7 mouse cellular contexts compared by ENCODE assay signal in the genomic region with DNA sequence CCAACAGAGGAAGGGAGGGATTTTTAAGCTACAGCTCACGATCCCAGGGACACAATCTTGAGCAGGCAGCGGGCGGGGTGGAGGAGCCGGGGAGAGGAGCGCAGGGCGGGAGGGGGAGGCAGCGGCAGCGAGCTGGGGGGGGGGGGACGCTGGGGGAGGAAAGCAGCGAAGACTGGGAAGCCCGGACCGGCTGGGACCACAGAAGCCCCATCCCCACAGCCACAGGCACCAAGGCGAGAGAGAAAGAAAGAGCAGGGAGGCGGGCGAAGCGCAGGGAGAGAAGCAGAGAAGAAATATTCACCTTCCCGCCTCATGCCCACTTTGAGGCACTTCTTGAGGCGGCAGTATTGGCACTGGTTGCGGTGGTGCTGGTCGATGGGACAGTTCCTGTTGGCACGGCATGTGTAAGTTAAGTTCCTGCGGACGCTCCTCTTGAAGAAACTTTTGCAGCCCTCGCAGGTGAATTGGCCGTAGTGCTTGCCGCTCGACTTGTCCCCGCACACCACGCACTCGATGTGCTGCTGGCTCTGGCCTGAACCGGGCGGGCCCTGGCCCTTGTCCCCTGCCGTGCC. TPM values are rescaled to one million over a fixed set of nuclear protein-coding genes. Genes with fewer than 3 reads are reported as not detected.
DNase-seq lines count a peak whose midpoint lies in the region; ATAC-seq and TF ChIP-seq lines count a peak whose summit lies in the region.

No protein-coding gene starts in this region.

- ATAC-seq in heart, embryonic 12.5 days (ENCODE audit: insufficient number of reproducible peaks, low FRiP score): no peak
- no peak for ATAC-seq in limb, embryonic 11.5 days (ENCODE audit: insufficient number of reproducible peaks, low FRiP score, low TSS enrichment, low read depth)
- ATAC-seq in neural tube, embryonic 14.5 days (ENCODE audit: low read depth): no peak

- peaks cover 21% of the 10 kb centered on the region; the same call in 1 of the 2 replicates for H3K27me3 ChIP-seq in thymus, adult 2 months (ENCODE audit: control insufficient read depth, insufficient read depth, low read length)
- peaks cover 30% of the 10 kb centered on the region for H3K27me3 ChIP-seq in heart, embryonic 12.5 days (replicated peaks)
- H3K27me3 ChIP-seq in limb, embryonic 11.5 days (ENCODE audit: control insufficient read depth, insufficient read depth, low read length): peaks cover 27% of the 10 kb centered on the region
- no peaks in the 10 kb centered on the region for H3K27me3 ChIP-seq in neural tube, embryonic 14.5 days (ENCODE audit: control insufficient read depth, insufficient read depth, low read length)

- no peak for TF ChIP-seq POLR2A in thymus, adult 2 months (IDR thresholded peaks at IDR 0.05; ENCODE audit: control insufficient read depth, extremely low read depth, insufficient read depth, low read length, poor library complexity)

- H3K27ac ChIP-seq in thymus, adult 2 months (ENCODE audit: control insufficient read depth, insufficient read depth, low read length): no peak overlapping the region
- peak overlapping the region; percentile 83 for H3K27ac ChIP-seq in heart, embryonic 12.5 days (ENCODE audit: poor library complexity, severe bottlenecking)
- peak overlapping the region; percentile 91 for H3K27ac ChIP-seq in limb, embryonic 11.5 days (replicated peaks; ENCODE audit: low read depth, low read length)
- peak overlapping the region; percentile 99 for H3K27ac ChIP-seq in neural tube, embryonic 14.5 days (ENCODE audit: low read depth, low read length)

- H3K4me2 ChIP-seq in heart, embryonic 12.5 days: peak overlapping the region; percentile 95
- H3K4me2 ChIP-seq in limb, embryonic 11.5 days (ENCODE audit: low read depth, severe bottlenecking): peak overlapping the region; percentile 94
- peak overlapping the region; percentile 84 for H3K4me2 ChIP-seq in neural tube, embryonic 14.5 days (ENCODE audit: low read depth, low read length)

- 6% methylated on average over 31 of the region's 33 CpGs for WGBS in thymus, adult 2 months
- WGBS in heart, embryonic 12.5 days: under 1% methylated on average over 29 of the region's 33 CpGs
- 1% methylated on average over 25 of the region's 33 CpGs for WGBS in limb, embryonic 11.5 days
- 0% methylated on average over 28 of the region's 33 CpGs for WGBS in neural tube, embryonic 14.5 days

- TF ChIP-seq CTCF in thymus, adult 2 months (IDR thresholded peaks at IDR 0.05; ENCODE audit: borderline replicate concordance, control insufficient read depth, extremely low read depth, insufficient read depth, low read length, poor library complexity): no peak

- DNase-seq in thymus, adult 2 months: no peak
- DNase-seq in thymus, postnatal 14 days: no peak
- DNase-seq in cerebellum, adult 9-10 months: peak; percentile 72
- peak; percentile 74 for DNase-seq in limb, embryonic 11.5 days (ENCODE audit: low spot score)
- no peak for DNase-seq in urinary bladder, postnatal 25 days (ENCODE audit: low spot score)

- H3K9me3 ChIP-seq in heart, embryonic 12.5 days (replicated peaks): no peaks in the 10 kb centered on the region
- H3K9me3 ChIP-seq in limb, embryonic 11.5 days (ENCODE audit: control insufficient read depth, low read length): no peaks in the 10 kb centered on the region
- H3K9me3 ChIP-seq in neural tube, embryonic 14.5 days (ENCODE audit: control insufficient read depth, low read length): no peaks in the 10 kb centered on the region

- H3K4me3 ChIP-seq in thymus, adult 2 months (ENCODE audit: control insufficient read depth, insufficient read depth, low read length): 0 out of 2 replicates have a peak overlapping the region, but pooled peaks have one; percentile 5
- peak overlapping the region; percentile 78 for H3K4me3 ChIP-seq in heart, embryonic 12.5 days
- peak overlapping the region; percentile 67 for H3K4me3 ChIP-seq in limb, embryonic 11.5 days (ENCODE audit: low read depth, low read length)
- peak overlapping the region; percentile 91 for H3K4me3 ChIP-seq in neural tube, embryonic 14.5 days (ENCODE audit: low read depth, low read length)

- no peaks in the 10 kb centered on the region for H3K4me1 ChIP-seq in thymus, adult 2 months (replicated peaks; ENCODE audit: control insufficient read depth, insufficient read depth, low read length)
- H3K4me1 ChIP-seq in heart, embryonic 12.5 days (replicated peaks): peaks cover 17% of the 10 kb centered on the region
- peaks cover 10% of the 10 kb centered on the region; the same call in 1 of the 2 replicates for H3K4me1 ChIP-seq in limb, embryonic 11.5 days (ENCODE audit: control insufficient read depth, insufficient read depth, low read length)
- 0 out of 2 replicates have a peak, but pooled peaks cover 5% of the 10 kb centered on the region for H3K4me1 ChIP-seq in neural tube, embryonic 14.5 days (ENCODE audit: control insufficient read depth, insufficient read depth, low read length)

- H3K9ac ChIP-seq in heart, embryonic 12.5 days: peak overlapping the region; percentile 79
- H3K9ac ChIP-seq in limb, embryonic 11.5 days (ENCODE audit: low read length): peak overlapping the region; percentile 90
- H3K9ac ChIP-seq in neural tube, embryonic 14.5 days (replicated peaks; ENCODE audit: low read depth, low read length): peak overlapping the region; percentile 99

- H3K36me3 ChIP-seq in thymus, adult 2 months (ENCODE audit: control insufficient read depth, insufficient read depth, low read length): no peaks in the 10 kb centered on the region
- no peaks in the 10 kb centered on the region for H3K36me3 ChIP-seq in heart, embryonic 12.5 days
- H3K36me3 ChIP-seq in limb, embryonic 11.5 days (ENCODE audit: control insufficient read depth, insufficient read depth, low read length): no peaks in the 10 kb centered on the region
- peaks cover 3% of the 10 kb centered on the region; the same call in 1 of the 2 replicates for H3K36me3 ChIP-seq in neural tube, embryonic 14.5 days (ENCODE audit: control insufficient read depth, insufficient read depth, low read length)

RNA-seq across cellular contexts. Expression of a gene that starts 1.7 kb away (rescaled TPM):
- 9.2 and 11.6 TPM in 2 replicates for polyA plus RNA-seq in thymus, adult 2 months (2012; rRNA removed)
- 5.0 and 6.7 TPM in 2 replicates for polyA plus RNA-seq in heart, embryonic 12.5 days (2016; fragmentation: Nextera tagmentation; extraction: Ambion mirVana)
- polyA plus RNA-seq in limb, embryonic 11.5 days (2014; fragmentation: Nextera tagmentation; extraction: Ambion mirVana): 12.2 and 15.0 TPM in 2 replicates
- polyA plus RNA-seq in neural tube, embryonic 14.5 days (2014; fragmentation: Nextera tagmentation; extraction: Ambion mirVana): 48.6 and 50.3 TPM in 2 replicates

Comparison
In these comparisons a context has a peak if more than half of its experiments do, and no peak if none do; other contexts are left out.
1. DNase-seq: peak in cerebellum, adult 9-10 months (single experiment) and limb, embryonic 11.5 days (single experiment); none in thymus, adult 2 months (single experiment), thymus, postnatal 14 days (single experiment) and urinary bladder, postnatal 25 days (single experiment).
2. H3K4me3 ChIP-seq: peak in every context shown above with its lines; median percentile 91 in neural tube, embryonic 14.5 days; 78 in heart, embryonic 12.5 days; 67 in limb, embryonic 11.5 days; 5 in thymus, adult 2 months.
3. Peak in every context shown above with its lines, with median percentiles within 50 percentile points of each other: H3K4me2 ChIP-seq and H3K9ac ChIP-seq.